Mouse (Mus musculus) liver, embryonic 14.5 days (tissue): Measurements from ENCODE around the gene Pomgnt2. TPM values are rescaled to one million over a fixed set of nuclear protein-coding genes. Genes with fewer than 3 reads are reported as not detected.
A peak's percentile ranks its signal among the peaks of the same experiment; 100 is the strongest.

Source experiments
- ATAC-seq: fragments of 200-750 bp; cut with Nextera tagmentation; 2 replicates; pipeline ENCODE4 v1.8.0; 2017; ENCODE audit warnings: moderate number of reproducible peaks, mild to moderate bottlenecking, moderate library complexity; ENCODE audit not compliant: insufficient read depth
- DNase-seq, 3 experiments: peaks; one replicate each; pipeline ENCODE4 v3.0.0-alpha.2; 2012 to 2013; ENCODE audit warnings: low read depth in 3 of 3, low spot score in 3 of 3
- H3K27ac ChIP-seq: fragments of 300-500 bp; sonication (generic); 2 replicates; pipeline ENCODE4 v1.5.1; 2014; ENCODE audit warnings: moderate library complexity, mild to moderate bottlenecking, control low read depth, inconsistent platforms
- H3K27me3 ChIP-seq: fragments of 300-500 bp; sonication (generic); 2 replicates; pipeline ENCODE4 v1.6.1; 2014; ENCODE audit warnings: mild to moderate bottlenecking, low read length, moderate library complexity; ENCODE audit not compliant: control insufficient read depth, insufficient read depth
- H3K36me3 ChIP-seq: fragments of 300-500 bp; sonication (generic); replicated peaks from 2 replicates; pipeline ENCODE4 v1.6.1; 2014; ENCODE audit warnings: low read depth; ENCODE audit not compliant: control insufficient read depth, insufficient read depth
- H3K4me1 ChIP-seq, 2 experiments: fragments of 200-500 bp in 1 of 2; fragments of 300-500 bp in 1 of 2; sonication (generic) in 1 of 2; replicated peaks; 2 replicates each; pipeline ENCODE4 v1.6.1; 2012 to 2014; ENCODE audit warnings: antibody characterized with exemption in 1 of 2, inconsistent platforms in 1 of 2, low read length in 1 of 2; ENCODE audit not compliant: control insufficient read depth in 2 of 2, insufficient read depth in 2 of 2
- H3K4me2 ChIP-seq: fragments of 300-500 bp; sonication (generic); 2 replicates; pipeline ENCODE4 v1.6.1; 2014; ENCODE audit warnings: low read depth, mild to moderate bottlenecking, control low read depth, moderate library complexity
- H3K4me3 ChIP-seq, 2 experiments: fragments of 200-500 bp in 1 of 2; fragments of 300-500 bp in 1 of 2; sonication (generic) in 1 of 2; 2 replicates each; pipeline ENCODE4 v1.5.1; 2012 to 2014; ENCODE audit warnings: low read depth in 2 of 2, low read length in 2 of 2, mild to moderate bottlenecking in 2 of 2, control low read depth in 1 of 2, inconsistent platforms in 1 of 2, moderate library complexity in 1 of 2; ENCODE audit not compliant: insufficient read depth in 1 of 2
- H3K9ac ChIP-seq: fragments of 300-500 bp; sonication (generic); replicated peaks from 2 replicates; pipeline ENCODE4 v1.6.1; 2014; ENCODE audit warnings: mild to moderate bottlenecking, control low read depth, moderate library complexity
- H3K9me3 ChIP-seq: fragments of 300-500 bp; sonication (generic); 2 replicates; pipeline ENCODE4 v1.6.1; 2016; ENCODE audit warnings: low read length, mixed read lengths; ENCODE audit not compliant: control insufficient read depth
- CTCF ChIP-seq: IDR thresholded peaks from 2 replicates; pipeline ENCODE4 v1.5.1; 2016; ENCODE audit warnings: antibody characterized with exemption, low read depth, control low read depth
- EP300 ChIP-seq: IDR thresholded peaks from 2 replicates; pipeline ENCODE4 v1.6.1; 2016; ENCODE audit warnings: antibody characterized with exemption, low read depth
- WGBS: fragments of 180-500 bp; shearing (Covaris S2); extraction: QIAGEN DNeasy Blood & Tissue Kit; methylation state at CpG from one replicate; pipeline ENCODE4 v1.1.7; 2014; ENCODE audit not compliant: insufficient replicate concordance; 5-methylcytosine and 5-hydroxymethylcytosine counted together
- polyA plus RNA-seq, 2 experiments: library from polyadenylated mRNA; depleted of rRNA in 1 of 2; stranded (reverse) in 1 of 2; unstranded in 1 of 2; fragments of >200 nt; fragmentation: Nextera tagmentation in 1 of 2; extraction: Ambion mirVana in 1 of 2; gene quantifications; 2 replicates each; pipeline versions ENCODE4 v1.2.1 to v1.2.3; 2012 to 2014

The Pomgnt2 gene
- polyA plus RNA-seq, 2 experiments = 1.7 to 1.9 TPM

DNA sequence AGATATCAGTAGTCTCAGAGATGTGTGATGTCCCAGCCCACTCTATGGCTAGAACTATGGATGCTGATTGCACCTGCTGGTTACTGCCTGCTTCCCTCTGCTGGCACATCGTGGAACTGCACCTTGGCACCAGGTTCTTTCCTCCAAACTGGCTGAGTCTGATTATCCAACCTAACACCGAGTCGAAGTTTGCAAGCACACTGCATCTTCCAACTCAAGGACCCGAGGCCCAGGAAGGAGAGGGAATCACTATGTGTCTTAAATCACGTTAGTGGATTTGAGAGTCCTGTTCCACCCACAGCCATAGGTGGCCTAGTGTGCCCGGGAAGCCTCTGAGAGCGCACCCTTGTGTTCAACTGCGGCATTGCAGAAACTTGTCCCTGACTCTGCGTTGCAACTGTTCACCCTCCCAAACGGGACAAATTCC lies 17.3 kb upstream of the Pomgnt2 start:
- peak; percentile 30 to 41 (median 31) for DNase-seq
- TF ChIP-seq CTCF = peak; percentile 94
- TF ChIP-seq EP300 = no peak
- H3K4me3 ChIP-seq = no peak overlapping the region
- no peaks in the 10 kb centered on the region for H3K36me3 ChIP-seq
- no peak overlapping the region for H3K27ac ChIP-seq
- no peaks in the 10 kb centered on the region for H3K9me3 ChIP-seq
- H3K27me3 ChIP-seq = no peaks in the 10 kb centered on the region
- no peaks in the 10 kb centered on the region for H3K4me1 ChIP-seq
- 16% methylated on average over 10 of the region's 10 CpGs for WGBS
- 0 out of 2 replicates have a peak, but pooled peaks have one; percentile 26 for ATAC-seq
- no peak overlapping the region for H3K9ac ChIP-seq
- no peak overlapping the region for H3K4me2 ChIP-seq

DNA sequence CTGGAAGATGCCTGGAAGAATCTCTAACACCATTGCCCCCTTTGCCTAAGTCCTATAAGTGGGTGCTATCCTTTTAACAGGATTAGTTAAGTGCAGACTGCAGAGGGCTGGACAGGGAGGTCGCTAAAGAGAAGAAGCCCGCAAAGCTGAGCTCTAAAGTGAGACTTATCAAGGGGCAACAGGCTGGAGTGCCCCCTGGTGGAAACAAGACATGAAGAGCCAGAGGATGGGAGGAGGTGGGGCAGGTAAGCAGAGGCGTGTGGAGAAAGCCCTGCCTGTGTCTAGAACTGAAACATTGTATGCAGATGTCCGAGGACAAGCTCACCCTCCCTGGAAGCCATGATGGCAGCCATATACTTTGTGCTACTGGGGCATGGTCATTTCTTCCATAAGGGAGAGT lies 16.7 kb upstream of the Pomgnt2 start:
- Histone ChIP-seq H3K27ac (no peak overlapping the region), H3K9me3 (no peaks in the 10 kb centered on the region), H3K4me1 (no peaks in the 10 kb centered on the region), H3K27me3 (no peaks in the 10 kb centered on the region), H3K36me3 (no peaks in the 10 kb centered on the region), H3K9ac (no peak overlapping the region), H3K4me2 (no peak overlapping the region), H3K4me3 (no peak overlapping the region)
- peak; percentile 20 for TF ChIP-seq CTCF
- no peak for TF ChIP-seq EP300
- ATAC-seq = no peak
- no peak for DNase-seq
- WGBS = 57% methylated on average over 4 of the region's 4 CpGs

DNA sequence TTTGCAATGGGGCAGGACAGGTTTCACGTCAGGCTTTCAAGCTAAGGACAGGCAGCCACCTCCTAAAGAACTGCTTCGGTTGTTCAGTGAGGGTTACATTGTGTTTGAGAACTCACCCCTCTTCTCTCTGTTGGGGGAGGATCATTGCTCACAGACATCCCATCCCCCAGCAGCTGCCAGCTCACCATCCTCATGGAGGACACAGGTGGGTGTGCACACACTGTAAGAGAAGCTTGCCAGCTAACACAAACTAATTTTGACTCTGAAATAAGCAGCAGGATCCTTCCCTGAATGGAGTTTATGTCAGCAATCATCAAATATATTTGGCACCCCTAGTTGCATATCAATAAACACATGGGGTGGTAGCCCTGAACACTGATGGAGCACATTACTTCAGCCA lies 15.9 kb upstream of the Pomgnt2 start:
- H3K9ac ChIP-seq = no peak overlapping the region
- 56% methylated on average over 2 of the region's 2 CpGs for WGBS

DNA sequence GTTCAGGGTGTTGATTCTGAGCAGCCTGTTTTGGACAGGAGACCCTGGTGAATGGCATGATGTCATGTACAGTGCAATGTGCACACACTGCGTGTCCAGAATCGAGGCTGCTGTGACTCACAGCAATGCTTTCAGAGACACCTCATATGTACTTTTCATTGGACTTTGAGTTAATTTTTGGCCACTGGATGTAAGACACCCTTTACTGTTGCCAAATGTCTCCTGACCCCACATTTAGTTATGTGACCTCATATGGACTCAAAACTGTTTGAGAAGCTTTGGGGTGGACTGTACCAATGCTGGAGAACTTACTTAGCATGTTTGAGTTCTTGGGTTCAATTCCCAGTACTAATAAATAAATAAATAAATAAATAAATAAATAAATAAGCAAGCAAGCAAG lies 13.8 kb upstream of the Pomgnt2 start:
- Histone ChIP-seq H3K27me3 (no peaks in the 10 kb centered on the region), H3K27ac (no peak overlapping the region), H3K36me3 (no peaks in the 10 kb centered on the region), H3K4me1 (no peaks in the 10 kb centered on the region), H3K4me3 (no peak overlapping the region), H3K9ac (no peak overlapping the region), H3K4me2 (no peak overlapping the region), H3K9me3 (no peaks in the 10 kb centered on the region)
- TF ChIP-seq CTCF (no peak), EP300 (no peak)
- no peak for DNase-seq
- WGBS = 64% methylated on average over 2 of the region's 2 CpGs
- ATAC-seq = no peak

More for the DNA sequence above, 15.9 kb upstream of the Pomgnt2 start:
- H3K27ac ChIP-seq = no peak overlapping the region
- ATAC-seq (no peak), DNase-seq (no peak)
- no peak overlapping the region for H3K4me3 ChIP-seq
- no peaks in the 10 kb centered on the region for H3K9me3 ChIP-seq
- TF ChIP-seq EP300 (no peak), CTCF (no peak)
- H3K4me1 ChIP-seq = no peaks in the 10 kb centered on the region
- H3K27me3 ChIP-seq = no peaks in the 10 kb centered on the region
- H3K4me2 ChIP-seq = no peak overlapping the region
- H3K36me3 ChIP-seq = no peaks in the 10 kb centered on the region

DNA sequence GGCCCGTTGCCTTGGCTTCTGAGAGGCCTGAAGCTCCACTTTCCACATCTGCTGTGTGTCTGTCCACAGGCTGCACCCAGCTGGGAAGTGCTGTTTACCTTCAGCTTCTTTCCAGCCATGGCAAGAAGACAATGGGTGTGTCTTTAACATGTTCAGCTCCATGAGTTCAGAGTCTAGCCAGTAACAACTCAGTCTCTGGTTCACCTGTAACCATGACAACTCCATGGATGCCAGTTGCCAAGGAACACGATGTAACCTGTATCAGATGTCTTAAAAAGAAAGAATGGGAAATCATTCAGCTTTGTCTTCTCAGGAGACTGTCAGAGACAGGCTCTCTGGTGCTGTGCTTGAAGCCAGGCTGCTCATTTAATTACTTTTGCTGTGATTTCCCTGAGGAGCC lies 12.0 kb upstream of the Pomgnt2 start:
- Histone ChIP-seq H3K27me3 (no peaks in the 10 kb centered on the region), H3K9me3 (no peaks in the 10 kb centered on the region), H3K9ac (no peak overlapping the region), H3K4me1 (no peaks in the 10 kb centered on the region), H3K4me2 (no peak overlapping the region), H3K36me3 (no peaks in the 10 kb centered on the region), H3K4me3 (no peak overlapping the region), H3K27ac (no peak overlapping the region)
- no peak for DNase-seq
- no peak for TF ChIP-seq EP300
- TF ChIP-seq CTCF = no peak
- no peak for ATAC-seq
- 32% methylated on average over 2 of the region's 2 CpGs for WGBS
